Mouse (Mus musculus): ENCODE measurements around the gene Tspan12.

The Tspan12 gene

DNA sequence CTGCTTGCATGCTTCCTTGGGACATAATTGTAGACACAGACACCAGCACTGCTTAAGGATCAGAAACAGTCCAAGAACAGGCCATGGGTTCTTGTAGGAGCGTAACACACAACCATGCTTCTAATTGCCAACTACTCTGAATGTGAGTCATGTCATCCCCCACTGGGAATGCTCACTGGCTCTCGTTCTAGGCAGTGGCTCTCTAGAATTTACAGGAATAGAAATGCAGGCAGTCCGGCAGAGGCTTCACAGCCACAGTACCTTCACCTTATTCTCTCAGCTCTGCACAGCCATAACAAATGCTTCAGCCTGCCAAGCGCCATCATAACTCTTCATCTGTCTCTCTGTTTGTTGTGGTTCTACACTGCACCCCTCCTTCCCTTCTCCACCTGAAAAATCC lies 23.9 kb downstream of the Tspan12 start:
- in situ Hi-C loops (cut with MseI, MboI), result no loop called here

DNA sequence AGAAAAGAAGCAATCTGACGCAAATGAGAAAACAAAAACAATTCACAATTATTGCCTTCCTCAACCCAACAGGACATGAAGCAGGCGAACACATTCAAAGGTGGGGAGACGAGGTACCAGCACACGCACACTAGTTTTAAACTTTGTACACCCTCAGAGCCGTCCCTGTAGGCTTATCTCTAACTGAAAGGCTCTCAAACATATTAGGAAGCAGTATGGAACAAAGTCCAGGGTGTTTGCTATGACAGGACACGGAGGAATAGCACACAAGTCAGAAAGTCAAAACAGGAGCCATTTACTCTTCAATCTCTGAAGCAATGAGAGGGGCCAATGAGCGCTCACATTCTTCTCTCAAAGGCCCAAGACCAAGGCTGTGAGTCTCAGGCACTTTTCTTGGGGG lies 24.3 kb downstream of the Tspan12 start:
- in situ Hi-C loops (cut with MseI, MboI), result no loop called here

DNA sequence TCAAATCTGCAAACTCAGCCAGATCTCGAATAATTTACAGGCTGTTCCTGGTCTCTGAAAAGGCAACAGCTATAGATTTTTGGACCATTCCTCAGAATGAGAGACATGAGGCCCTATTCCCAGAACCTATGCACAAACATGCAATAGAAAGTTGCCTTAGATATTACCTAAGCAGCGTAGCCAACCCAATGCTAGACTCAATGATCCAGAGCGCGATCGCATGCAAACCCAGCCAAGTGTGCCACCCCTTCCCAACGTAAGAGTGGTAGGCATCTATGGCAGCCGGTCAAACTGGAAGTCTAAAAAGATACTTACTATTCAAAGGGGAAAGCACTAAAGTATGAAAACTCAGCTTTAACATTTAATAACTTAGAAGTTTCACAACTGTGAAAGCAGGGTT lies 28.6 kb downstream of the Tspan12 start:
- in situ Hi-C loops (cut with MseI, MboI), result no loop called here

DNA sequence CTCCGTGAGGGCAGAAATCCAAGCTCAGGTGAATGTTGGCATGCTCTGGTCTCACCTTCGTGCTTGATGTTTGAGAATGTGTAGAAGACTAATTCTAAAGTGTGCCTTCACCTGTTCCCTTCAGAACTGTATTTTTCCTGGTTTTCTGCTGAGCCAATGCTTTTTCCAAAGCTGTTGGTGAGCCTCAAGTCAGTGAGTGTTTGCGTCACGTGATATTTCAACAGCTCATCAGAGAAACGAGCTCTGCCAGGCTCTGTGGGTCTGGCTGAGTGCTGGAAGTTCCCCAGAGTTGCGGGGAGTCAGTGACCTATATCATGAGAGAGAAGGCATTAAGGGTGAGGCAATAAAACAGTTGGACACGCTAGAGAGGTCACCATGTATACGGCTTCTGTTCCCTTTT lies 29.0 kb downstream of the Tspan12 start:
- in situ Hi-C loops (cut with MseI, MboI), result no loop called here

DNA sequence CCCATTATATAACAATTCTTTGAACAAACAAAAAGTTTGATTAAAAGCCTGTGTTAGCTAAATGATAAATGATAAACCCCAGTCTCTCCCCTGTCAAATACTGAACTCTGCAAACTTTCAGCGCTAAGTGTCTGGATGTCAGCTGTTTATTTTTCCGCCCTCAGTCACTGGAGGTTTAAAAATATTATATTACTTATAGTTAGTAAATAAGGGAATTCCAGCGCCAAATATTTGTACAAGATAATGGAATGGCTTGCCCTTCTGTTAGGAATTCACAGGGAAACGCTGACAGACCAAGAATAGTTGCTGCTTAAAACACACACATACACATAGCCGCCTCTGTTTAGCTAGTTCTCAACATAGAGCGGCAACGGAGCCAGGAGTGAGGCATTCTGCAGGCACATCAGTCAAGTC lies 29.6 kb downstream of the Tspan12 start:
- in situ Hi-C loops (cut with MseI, MboI), result no loop called here

DNA sequence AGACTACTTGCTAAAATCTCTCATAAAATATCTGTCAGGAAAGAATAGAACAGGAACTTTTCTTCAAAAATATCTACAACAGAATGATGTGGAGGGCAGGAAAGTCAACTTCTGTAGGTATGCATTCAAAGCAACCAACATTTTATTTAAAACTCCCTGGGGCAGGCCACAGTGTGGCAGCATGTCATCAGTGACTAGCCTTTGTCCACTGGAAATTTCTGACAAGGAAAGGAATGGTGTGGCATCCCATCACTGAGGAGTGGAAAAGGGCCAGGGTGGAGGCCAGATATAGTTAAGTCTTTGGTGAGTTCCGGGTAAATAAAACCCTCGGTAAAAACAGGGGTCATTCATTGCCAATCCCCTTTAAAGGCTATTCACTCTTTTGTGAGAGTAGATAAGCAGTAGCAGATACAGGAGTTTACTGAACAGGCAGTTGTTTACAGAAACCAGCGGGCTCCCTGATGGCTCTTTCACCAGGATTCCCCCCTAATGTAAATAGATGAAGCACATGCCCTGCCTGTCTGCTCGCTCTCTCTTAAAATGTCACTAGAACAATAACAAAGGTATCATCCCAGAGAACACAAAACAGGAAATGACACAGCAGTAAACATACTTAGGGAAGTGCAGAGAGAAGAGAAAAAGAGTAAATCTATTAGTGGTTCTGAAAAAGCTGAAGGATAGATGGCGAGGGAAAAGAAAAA lies 34.1 kb downstream of the Tspan12 start:
- in situ Hi-C loops (cut with MseI, MboI), result no loop called here

DNA sequence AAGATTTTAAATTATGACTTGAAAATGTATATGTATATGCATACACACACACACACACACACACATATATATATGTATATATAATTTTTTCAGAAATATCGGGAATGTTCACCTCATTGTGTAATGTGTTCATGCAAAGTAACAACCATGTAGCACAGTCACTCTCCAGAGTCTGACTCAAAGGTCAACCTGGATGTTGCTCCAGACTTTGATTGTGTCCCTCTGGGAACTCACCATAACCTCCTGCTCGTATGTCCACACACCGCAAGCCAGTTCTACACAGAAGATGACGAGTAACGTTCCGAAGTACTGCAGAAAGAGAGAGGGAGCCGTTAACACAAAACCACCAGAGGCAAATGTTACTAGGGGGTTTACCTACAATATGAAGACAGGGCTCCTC lies 46.3 kb downstream of the Tspan12 start:
- in situ Hi-C loops (cut with MseI, MboI), result no loop called here

DNA sequence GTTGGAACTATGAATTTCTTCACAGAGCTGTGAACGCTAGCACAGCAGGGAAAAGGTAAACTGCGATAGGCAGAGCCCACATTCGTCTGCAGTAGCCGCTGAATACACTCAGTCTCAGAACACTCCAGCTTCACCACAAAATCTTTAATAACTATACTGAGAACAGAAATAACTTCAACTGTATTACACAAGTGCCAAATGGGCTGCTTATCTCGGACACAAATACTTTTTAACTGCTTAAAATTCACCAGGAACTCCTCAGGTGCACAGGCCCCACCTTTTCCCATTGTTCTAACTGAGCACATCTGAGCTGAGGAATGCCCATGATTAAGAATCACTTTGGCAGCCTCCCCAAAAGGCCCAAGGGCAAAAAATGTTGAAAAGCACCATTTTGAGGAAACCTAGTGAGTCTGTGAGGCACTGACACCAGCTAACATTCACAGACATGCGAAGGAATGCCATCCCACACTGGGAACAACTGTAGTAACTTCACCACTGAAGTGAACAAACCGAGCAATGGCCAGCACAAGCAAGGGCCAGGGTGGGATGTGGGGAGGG lies 47.2 kb downstream of the Tspan12 start:
- in situ Hi-C loops (cut with MseI, MboI), result no loop called here

DNA sequence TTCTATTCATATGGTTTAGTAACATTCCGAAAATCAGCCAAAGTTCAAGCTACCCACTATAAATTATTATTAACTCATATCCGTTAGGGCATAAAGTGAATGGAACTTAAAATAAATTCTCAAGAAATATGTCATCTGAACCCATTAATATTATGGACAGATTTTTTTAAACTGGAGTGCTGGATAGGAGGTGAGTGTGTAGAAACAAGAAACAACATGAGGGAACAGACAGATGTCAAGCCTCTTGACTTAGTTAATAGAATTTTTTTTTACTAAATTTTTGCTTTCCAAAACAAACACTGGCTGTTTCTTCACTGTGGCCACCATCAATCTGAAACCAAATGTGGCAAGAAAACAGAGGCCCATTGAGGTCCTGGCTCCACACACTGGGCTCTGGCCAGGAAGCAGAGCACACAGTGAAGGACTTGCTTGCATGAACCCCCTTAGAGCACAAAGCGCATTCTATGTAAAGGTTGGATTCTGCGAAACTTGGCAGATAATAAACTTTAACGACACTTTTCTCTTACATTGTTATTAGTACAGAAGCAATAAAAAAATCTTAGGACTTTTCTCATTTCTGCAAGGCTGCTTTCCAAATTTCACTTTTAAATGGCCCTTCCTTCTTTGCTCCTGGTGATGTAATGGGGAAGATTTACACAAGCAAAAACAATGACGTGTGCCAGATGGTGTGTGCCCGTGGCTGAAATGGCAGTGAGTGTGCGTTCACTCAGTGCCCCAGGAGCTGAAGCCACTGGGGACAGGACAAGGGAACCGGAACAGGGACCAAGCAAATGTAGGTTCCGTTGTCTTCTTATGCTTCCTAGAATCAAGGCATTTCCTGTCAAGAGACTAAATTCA lies 48.6 kb downstream of the Tspan12 start:
- in situ Hi-C loops (cut with MseI, MboI), result no loop called here

DNA sequence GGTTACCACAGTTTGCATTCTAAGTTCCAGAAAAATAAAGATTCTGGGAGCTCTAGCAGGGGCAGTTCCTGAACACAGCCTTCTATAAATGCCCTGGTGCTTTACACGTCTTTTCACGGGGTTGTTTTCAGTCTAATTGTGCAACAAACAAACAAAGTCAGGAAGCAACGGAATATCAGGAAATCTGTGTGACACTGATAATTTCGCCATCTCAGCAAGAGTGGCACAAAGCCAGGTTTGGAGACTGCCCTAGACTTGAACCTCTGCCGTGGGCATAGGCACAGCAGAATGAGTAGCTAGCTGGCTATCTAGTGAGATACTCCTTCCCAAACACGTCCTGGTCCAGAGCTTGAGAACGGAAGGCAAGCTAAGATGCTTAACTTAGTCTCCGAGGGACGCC lies 53.7 kb downstream of the Tspan12 start:
- in situ Hi-C loops (cut with MseI, MboI), result loop anchor here in 1 of 2 experiments (5.0 kb wide), 1 partner anchor 274 kb away; no protein-coding TSS in a partner anchor

DNA sequence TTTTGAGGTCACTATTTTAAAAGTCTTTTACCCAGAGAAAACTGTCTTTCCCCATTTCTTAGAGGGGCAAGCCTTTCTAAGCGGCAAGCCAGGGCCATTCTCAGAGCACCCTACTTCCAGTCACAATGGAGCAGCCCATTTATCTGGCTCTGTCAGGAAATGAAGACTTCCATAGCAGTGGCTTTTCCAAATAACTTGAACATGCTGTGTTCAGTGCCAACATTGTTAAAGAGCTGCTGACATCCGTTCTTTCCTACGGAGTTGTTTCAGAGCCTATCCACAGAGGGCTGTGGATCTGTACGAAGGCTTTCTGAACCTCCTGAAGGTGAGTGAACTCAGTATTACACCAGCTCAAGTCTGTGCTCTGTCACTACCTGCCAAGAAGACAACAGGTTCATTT lies 55.2 kb downstream of the Tspan12 start:
- in situ Hi-C loops (cut with MseI, MboI), result loop anchor here in 1 of 2 experiments (5.0 kb wide), 1 partner anchor 275 kb away; no protein-coding TSS in a partner anchor

DNA sequence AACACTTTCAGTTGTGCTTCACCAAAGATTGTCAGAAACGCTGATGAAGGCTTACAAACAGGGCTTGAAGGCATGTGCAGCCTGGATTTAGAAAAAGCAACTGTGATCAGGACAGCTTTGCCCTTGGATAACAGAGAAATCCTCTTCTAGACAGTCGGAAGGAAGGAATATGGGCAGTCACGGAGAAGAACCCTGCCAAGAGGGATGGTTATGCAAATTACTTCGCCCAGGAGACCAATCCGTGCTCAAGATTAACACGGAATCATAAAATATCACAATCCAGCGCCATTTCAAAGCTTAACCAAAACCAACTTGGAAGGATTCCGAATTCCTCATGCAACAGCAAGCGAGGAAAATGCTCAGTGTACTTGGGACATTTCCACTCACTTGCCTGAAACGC lies 55.9 kb downstream of the Tspan12 start:
- in situ Hi-C loops (cut with MseI, MboI), result loop anchor here in 1 of 2 experiments (5.0 kb wide), 1 partner anchor 276 kb away; no protein-coding TSS in a partner anchor

DNA sequence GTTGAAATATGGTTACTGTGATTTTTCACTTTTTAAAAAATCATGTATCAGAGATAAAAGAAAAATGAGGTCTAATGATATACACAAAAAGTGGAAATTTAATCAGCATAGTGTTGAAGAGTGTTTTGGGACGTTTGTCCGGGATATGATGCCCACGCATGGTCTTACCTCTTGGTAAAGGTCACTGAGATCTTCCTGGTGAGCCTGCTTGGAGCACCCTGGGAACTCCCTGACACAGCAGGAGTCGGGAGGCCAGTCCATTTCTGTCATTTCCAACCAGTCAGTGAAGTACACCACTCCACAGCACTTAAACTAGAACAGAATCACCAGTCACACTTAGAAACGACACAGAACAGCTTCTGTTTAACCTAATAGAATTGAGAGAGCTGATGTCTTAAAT lies 56.9 kb downstream of the Tspan12 start:
- in situ Hi-C loops (cut with MseI, MboI), result loop anchor here in 1 of 2 experiments (5.0 kb wide), 1 partner anchor 277 kb away; no protein-coding TSS in a partner anchor

DNA sequence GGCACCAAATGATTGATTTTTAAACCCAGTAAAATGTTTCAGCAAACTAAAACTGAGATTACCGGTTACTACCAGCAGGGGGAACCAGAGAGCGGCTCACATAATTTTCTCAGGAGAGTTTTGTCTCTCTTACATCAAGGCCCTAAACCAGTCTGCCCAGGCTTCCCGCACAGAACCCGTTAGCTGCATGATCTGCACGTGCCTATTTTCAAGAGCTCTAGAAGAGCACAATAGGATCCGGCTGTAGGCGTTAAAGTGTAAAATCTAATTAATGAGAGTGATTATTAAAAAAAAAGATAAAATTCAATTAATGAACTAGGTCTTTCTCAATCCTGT lies 57.3 kb downstream of the Tspan12 start:
- in situ Hi-C loops (cut with MseI, MboI), result loop anchor here in 1 of 2 experiments (5.0 kb wide), 1 partner anchor 277 kb away; no protein-coding TSS in a partner anchor

DNA sequence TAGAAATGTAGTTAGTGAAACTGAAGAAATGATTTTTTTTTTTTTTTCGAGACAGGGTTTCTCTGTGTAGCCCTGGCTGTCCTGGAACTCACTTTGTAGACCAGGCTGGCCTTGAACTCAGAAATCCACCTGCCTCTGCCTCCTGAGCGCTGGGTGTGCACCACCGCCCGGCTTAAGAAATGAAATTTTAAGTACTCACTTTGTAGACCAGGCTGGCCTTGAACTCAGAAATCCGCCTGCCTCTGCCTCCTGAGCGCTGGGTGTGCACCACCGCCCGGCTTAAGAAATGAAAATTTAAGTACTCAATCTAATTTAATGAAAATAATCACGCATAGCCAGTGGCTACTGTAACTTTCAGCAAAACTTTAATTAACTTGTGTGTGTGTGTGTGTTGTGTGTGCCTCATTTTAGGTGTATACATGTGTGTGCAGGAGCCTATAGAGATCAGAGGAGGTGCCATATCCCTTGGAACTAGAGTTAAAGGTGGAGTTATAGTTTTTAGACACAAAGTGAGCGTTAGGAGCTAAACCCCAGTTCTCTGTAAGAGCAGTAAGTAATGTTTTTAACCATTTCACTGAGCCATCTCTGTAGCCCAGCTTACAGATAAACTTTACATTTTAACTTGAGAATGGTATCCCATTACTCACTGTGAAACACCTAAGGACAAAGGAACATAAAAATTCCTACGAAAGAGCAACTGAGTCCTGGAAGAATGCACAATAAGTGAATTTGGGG lies 57.8 kb downstream of the Tspan12 start:
- in situ Hi-C loops (cut with MseI, MboI), result loop anchor here in 1 of 2 experiments (5.0 kb wide), 1 partner anchor 278 kb away; no protein-coding TSS in a partner anchor

DNA sequence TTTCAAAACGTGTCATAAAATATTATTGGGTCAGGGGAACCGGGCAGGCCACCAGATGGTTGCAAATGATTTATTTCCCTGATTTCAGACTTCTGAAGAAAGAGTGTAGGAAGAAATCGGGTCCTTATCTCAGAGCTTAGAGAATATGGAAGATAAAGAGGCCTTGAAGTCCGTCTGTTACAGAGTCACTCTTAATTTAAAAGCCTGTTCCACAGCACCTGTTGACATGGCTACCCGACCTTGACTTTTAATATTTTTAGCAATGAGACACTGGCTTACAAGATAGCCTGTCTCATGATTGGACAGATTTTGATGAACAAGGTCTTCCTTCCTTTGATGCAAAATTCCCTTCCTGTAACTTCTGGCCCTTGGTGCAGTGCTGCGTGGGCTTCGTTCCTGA lies 61.0 kb downstream of the Tspan12 start:
- in situ Hi-C loops (cut with MseI, MboI), result no loop called here

DNA sequence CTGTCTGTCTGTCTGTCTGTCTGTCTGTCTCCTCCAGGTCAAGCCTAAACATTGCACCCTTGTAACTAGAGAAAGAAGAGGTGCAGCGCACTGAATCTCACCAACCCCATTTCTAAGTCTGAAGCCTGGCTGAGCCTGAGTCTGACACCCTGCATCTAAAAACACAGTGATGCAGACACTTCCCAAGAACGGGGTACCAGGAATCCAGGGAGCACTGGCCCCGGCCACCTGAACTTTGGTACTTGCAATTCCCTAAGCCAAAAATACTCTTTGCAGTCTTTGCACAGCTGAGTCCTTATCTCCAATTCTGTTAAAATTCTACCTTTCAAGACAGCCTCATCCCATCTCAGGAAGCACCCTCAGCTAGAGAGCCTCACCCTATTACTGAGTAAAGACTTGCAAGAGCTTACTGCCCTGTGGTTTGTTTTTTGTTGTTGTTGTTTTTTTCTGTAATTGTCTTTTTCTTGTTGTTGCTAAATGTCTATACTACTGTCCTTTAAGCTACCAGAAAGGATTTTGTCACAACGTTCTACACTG lies 61.7 kb downstream of the Tspan12 start:
- in situ Hi-C loops (cut with MseI, MboI), result no loop called here

DNA sequence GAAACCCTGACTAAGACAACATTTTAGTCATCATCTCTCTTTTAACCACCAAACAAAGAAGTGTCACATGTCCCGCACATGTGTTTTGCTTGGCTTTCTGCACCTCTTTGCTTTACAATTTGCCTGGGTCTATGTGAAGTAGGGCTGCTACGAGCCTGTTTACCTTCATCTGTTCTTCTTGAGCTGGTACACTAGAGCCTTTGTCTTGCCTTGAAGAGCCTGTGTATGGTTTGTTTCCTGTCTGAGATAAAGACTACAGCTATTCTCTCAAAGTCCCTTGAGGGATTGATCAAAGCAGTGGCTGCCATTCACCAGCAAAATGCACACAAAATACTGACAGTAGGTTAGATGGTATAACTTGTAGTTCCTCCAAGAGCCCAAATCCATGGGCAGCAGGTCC lies 62.3 kb downstream of the Tspan12 start:
- in situ Hi-C loops (cut with MseI, MboI), result no loop called here

DNA sequence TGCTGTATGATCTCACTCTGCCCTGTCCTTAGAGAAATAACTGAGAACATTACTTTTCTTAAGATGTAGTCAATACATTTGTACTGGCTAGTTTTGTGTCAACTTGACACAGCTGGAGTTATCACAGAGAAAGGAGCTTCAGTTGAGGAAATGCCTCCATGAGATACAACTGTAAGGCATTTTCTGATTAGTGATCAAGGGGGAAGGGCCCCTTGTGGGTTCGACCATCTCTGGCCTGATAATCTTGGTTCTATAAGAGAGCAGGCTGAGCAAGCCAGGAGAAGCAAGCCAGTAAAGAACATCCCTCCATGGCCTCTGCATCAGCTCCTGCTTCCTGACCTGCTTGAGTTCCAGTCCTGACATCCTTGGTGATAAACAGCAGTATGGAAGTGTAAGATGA lies 62.7 kb downstream of the Tspan12 start:
- in situ Hi-C loops (cut with MseI, MboI), result loop anchor here in 1 of 2 experiments (10.0 kb wide), 1 partner anchor 285 kb away; no protein-coding TSS in a partner anchor

DNA sequence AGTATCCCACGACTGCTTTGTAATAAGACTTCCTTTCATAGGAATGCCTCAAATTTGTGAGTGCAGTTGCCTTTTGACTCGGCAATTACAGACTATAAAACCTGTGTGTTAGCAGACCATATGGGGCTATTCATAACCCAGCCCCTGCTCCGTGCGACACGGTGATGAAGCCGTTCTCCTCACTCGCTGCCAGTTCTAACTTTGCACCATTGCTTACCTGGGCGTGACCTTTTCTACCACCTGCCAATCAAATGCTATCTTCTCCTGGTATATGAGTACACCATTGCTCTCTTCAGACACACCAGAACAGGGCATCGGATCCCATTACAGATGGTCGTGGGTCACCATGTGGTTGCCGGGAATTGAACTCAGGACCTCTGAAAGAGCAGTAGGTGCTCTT lies 64.6 kb downstream of the Tspan12 start:
- in situ Hi-C loops (cut with MseI, MboI), result loop anchor here in 1 of 2 experiments (10.0 kb wide), 1 partner anchor 287 kb away; no protein-coding TSS in a partner anchor

DNA sequence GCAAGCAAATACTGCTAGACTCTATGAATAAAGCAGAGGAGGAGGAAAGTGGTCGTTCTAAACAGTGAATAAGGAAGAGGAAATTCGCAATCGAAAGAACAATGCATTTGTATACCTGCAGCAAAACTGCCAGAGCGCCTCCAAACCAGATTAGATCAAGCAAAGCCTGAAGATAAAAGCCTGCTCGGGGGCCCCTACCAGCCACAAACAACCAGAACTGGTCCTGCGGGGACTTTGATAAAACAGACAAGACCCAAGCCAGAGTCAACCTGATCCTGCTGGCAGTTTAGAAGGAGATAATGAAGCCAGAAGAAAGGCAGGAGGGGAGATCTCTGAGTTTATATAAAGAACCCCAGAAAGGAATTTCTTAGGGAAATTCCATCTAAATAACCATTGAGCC lies 65.0 kb downstream of the Tspan12 start:
- in situ Hi-C loops (cut with MseI, MboI), result loop anchor here in 1 of 2 experiments (10.0 kb wide), 1 partner anchor 288 kb away; no protein-coding TSS in a partner anchor
